Mouse (Mus musculus) lung, postnatal 25 days (tissue): ENCODE data around the gene Phlda1.
A peak's percentile ranks its signal among the peaks of the same experiment; 100 is the strongest.

Source experiments
- DNase-seq: peaks from one replicate; pipeline ENCODE4 v3.0.0; 2022; ENCODE audit warnings: low spot score

Phlda1 gene

DNA sequence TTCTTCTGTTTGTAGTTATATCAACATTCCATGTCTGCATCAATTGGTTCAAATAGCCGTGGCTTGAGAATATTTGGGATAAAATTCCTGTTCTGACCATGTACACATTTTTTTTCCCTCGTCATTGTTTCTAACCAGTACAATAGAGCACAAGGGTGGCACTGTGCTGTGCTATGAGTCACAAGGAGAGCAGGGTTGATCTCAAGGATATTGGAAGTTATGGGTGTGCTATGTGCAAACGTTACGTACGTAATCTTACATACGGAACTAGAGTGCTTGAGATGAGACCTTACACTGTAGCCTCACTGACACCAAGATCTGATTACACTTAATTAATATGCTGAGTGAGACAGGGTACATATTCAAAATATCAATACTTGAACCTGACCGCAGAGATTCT lies 21.5 kb downstream of the Phlda1 start:
- no peak for DNase-seq

DNA sequence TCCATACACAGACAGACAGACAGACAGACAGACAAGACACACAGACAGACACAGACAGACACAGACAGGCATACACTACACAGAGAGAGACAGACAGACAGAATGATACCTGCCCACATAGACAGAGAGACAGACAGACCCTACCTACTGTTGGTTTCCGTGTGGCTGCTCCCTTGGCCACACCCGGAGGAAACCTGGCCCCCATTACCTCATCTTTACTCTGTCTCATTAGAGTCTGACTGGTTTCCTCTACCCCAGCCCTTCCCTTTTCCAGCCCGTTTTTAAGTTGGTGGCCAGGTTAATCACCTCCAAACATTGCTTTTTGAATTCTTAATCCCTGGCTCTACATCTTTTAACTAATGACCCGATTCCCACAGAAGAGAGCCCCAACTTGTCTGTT lies 22.2 kb downstream of the Phlda1 start:
- no peak for DNase-seq

DNA sequence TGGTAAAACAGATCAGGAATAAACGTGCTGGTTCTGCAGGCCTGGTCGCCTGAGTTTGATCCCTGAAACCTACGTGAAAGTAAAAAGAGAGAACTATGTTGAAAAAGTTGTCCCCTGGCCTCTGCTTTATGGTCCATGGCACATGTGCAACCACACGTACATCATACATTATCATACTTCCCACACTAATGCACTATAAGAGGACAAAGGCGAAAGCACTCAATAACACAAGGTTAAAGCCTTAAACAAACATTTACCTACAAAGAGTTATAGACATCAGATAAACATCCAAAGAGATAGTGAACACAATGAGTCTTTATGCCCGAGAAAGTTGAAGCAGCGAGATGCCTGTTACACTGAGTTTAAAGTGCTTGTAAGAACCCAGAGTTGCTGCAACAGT lies 24.3 kb downstream of the Phlda1 start:
- no peak for DNase-seq

DNA sequence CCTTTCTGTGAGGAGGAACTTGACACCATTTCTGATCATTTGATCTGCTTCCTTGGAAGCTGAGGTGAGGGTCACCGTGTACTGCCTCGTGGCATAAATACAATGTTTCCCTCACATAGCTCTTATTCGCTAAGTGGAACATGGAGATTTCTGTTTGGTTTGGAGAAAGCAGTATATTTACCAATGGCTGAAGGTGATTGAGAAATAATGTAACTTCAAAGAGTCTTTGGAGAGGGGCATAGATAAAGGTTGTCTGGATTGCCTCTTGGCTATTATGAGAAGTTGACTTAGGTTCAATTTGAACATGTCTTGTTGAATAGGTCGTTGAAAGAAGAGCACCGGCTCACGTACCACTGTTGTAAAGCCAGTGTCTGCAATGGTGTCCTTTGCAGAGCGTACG lies 28.6 kb downstream of the Phlda1 start:
- no peak for DNase-seq

DNA sequence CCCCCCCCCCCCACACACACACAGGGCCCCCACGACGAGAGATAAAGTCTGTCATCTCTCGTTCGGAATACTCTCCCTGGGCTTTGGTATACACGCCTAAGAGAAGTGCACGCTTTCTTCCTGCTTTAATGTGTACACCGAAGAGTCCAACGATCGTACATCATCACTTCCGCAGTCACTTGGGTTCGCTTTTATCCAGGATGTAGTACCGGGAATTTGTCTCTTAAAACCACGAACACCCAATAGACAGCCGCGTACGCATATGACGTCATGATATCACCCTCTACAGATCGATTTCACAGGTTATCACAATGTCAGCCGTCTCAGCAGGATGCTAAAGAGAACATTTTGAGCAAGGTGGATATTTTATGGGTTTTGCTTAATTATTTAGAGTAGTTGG lies 31.3 kb downstream of the Phlda1 start:
- DNase-seq, result no peak

DNA sequence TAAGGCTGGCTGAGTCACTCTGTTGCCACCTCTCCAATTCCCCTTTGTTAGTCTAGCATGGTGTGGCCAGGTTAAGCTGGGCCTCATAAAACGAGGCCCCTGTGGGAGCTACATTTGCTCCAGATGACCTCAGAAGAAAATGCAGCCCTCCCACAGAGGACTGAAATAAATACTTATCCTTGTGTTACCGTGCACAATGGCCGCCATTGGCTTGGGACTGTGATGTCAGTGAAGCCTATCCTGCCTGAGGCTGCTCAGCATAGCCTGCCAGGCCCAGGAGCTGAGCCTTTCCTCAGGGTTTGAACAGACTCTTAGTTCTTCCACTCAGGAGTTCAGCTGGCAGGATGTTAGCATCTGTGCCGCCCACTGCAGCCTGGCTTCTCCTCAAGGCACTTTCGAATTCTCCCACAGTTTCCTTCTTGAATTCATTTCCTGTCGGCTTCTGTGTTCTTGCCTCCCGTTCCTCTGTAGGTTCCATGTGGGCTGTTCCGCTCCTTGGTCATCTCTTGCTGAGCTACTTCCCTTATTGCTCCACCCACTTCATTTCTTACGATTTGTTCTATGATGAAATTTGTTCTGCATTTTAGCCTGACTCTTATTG lies 33.7 kb downstream of the Phlda1 start:
- peak; percentile 80 for DNase-seq

DNA sequence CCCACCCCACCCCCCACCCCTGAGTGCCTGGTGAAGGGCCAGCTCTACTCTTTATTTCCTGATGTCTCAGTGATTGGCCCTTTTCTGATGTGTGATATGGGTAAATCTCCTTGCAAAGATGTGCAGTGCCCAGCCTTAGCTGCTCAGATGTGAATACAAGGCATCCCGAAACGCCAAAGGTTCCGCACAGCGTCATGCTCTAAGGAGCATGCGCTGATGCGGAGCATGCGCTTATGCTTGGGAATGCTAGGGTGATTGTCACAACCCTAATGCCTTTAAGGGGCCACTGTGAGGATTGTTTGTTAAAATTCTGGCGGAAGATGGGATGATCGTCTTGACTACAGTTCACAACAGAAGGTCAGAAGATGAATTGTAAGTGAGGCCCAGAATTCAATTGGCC lies 34.6 kb downstream of the Phlda1 start:
- no peak for DNase-seq

DNA sequence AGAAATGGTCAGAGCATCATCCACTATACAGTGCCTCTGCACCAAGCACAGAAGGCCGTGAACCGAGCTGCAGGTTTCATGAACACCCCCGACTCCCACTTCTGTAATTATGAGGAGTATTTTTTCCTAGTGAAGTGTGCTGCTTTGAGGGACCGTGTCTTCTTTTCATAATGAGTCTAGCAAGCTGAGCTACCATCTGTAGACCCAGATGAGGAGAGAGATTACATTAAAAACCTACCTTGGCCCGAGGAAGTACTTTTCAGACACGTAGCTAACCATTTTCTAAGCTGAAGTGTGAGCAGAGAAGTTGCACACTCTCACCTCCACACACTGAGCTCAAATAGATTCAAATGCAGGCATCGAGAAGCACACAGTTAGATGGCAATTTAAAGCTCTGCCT lies 37.0 kb downstream of the Phlda1 start:
- no peak for DNase-seq

DNA sequence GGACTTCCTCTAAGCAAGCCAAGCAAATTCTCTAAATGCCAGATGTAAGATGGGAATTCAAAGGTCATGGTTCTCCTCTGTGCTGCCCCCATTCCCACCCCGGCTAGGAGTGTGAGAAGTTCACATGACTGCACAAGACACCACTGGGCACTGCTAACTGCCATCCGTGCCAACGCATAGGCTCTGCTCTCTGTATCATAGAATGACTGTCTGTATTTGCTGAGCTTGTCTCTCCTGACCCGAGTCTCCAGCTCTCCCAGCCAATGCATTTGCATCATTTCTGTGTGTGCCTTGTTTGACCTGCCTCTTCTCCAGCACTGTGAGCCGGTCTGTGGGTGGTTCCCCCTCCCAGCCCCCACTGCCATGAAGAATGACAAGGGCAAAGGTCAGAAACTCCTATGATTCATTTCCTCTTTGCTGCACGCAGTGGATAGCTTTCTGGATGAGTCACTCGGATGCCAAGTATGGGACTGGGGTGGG lies 37.7 kb downstream of the Phlda1 start:
- DNase-seq, result no peak

DNA sequence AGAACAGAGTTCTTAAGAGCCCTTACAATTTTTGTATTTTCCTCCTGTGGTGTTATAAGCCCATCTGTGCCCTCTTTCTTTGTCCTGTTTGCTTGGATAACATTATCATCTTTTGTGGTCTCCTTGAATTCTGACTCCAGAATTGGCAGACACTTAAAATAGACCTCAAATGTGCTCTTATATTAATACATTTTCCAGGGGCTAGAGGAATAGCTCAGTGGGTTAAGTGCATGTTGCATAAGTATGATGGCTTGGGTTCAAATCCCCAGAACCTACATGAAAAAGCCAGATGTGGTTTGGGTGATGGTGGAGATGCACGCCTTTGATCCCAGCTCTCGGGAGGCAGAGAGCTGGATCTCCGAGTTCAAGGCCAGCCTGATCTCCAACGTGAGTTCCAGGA lies 38.2 kb downstream of the Phlda1 start:
- no peak for DNase-seq

DNA sequence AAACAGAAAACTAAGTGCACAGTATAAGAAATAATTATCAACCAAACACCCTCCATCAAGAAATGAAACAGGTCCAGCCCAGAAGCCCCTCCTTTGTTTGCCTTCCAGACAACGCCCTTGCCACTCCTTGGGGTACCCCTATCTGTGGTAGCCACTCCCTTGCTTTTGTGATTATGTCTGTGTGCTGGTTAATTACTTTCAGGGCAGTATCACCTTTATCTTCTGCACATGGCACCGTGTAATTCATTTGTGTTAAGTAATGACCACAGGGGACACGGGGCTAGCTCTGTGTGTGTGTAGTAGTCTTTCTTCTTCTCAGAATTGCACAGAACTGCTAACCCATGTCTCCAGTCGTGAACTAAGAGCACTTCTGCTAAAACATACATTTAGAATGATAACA lies 39.6 kb downstream of the Phlda1 start:
- DNase-seq, result no peak

DNA sequence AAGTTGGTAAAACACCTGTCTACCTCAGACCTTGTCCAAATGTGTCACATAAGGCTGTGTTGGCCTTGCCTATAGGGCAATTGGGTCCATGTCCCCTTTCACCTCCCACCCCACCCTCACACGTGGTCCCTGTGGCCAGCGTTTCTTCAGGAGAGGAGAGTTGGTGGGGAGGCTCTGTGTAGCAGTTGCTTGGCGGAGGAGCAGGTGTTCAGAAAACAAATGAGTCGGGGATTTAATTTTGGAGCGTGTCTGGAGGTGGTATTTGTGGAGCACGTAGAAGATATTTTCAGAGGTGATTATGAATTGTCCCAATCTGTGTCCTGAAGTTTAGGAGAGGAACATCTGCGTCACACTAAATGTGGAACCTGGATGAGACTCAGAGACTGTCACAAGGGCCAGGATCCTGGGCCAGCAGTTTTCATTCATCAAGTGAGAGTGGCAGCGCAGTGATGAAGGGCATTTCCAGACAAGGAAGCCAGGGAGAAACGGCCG lies 41.8 kb downstream of the Phlda1 start:
- DNase-seq, result no peak

DNA sequence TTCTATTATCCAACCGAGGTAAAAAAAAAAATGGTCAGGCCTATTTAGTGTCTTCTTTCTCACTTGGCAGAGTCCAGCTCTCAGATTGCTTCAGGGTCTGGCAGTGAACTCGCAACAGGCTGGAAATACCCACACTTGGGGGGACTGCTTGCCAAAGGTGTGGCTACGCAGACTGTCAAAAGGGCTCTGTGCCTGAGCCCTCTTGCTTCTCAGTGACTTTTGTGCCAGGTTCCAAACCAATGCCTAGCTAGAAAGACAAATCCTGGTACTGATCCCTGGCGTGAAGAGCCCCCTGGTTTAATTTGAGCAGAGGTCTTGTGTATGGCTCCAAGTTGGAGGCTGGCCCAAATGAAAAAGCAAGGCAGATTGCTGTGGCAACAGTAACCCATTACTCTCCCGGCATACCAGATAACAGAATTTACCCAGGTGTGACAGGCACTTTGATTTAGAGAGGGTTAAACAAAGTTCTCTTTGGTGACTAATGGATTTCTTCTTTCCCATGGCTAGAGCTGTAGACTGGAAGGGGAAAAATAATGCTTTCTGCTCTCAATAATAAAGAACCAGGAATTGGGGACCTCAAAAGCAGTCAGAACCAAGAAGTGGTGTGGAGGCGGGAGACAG lies 44.1 kb downstream of the Phlda1 start:
- DNase-seq, result no peak

DNA sequence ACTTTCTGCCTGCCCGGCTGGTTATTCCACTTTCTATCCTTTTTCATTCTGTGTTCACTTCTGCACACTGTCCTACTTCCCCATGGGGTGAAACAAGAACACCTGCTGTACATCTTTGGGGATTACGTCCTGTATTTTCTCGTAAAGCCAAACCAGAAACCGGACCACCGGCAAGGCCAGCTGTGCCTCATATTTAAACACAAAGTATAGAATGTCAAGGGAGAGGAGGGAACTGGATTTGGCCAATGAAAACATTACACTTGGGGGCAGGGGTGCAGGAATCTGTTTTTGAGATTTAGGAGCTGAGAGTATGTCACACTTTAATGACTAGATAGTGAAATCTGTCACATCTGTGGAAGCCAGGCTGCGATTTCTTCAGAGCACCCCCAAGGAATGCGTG lies 47.6 kb downstream of the Phlda1 start:
- DNase-seq, result no peak

DNA sequence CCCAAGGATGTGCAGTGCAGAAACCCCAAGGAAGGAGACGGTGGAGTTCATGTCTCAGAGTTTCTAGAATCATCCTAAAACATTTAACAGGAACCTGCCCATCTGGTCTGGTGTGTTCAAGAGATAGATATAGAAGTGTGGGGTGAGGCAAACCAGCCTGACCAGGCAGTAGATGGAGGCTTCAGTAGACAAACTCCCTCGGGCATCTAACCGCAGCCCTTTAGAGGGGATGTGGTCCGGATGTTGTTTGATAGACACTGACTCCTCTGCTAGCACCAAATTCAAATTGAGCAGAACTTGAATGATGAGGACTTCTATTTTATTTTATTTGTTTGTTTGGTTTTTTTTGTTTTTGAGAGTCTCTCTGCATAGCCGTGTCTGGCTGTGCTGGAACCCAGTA lies 48.6 kb downstream of the Phlda1 start:
- DNase-seq, result no peak

DNA sequence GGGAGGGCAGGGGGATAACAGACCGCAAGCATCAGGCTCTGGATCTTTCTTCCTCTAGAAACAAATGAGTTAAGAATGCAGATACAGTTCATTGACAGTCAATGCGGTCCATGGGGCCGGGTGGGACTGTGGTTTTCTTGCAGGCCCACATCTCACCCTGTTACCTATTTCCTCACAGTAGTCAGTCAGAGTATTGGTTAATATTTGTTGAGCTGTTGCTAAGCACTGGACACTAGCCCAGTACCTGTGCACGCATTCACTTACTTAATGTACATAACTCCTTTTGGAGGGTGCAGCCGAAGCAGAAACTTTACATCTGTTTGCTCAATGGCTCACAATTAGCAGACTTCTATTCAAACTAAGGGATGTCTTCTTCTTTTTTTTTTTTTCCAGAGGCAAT lies 52.1 kb downstream of the Phlda1 start:
- DNase-seq, result peak; percentile 54
